Mouse (Mus musculus): ENCODE results near the gene Ccdc40. TPM values are rescaled to one million over a fixed set of nuclear protein-coding genes. Genes with fewer than 3 reads are reported as not detected.

Ccdc40 gene
- not detected for total RNA-seq (2021)

DNA sequence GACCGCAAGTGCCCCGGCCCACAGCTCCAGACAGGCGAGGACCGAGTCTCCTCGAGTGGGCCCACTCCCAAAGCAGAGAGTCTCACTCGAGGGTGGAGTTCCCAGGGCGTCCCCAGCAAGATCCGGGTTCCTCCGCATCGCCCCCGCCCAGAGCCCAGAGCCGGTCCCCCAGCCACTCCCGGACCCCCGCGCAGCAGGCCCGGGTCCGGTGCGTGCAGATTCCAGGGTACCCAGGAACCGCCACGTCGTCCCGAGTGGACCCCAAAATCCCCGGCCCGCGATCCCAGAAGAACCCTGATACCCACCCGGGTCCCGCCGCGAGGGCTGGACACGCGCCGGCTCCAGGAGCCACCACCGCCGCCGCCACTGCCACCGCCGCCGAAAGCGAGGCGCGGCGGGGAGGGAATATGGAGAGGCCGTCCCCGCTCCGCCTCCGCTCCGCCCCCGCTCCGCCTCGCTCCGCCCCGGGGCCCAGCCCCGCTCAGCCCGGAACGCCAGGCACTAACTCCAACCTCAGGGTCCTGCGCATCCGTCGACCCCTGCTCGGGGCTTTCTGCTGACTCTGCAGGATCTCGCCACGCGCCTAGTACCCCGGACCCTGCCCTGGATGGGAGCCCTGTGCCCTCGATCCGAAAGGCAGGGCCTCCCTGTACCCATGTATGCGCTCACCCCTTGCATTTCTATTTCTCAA is at the start of gene Ccdc40, which contains the start of gene Tbc1d16:
Gene Ccdc40, plus strand, starts transcription at position 482 of the 691 bp plus-strand sequence.
Gene Tbc1d16, minus strand, starts transcription at position 409 of the 691 bp plus-strand sequence.
- peak; percentile 52 for DNase-seq (ENCODE audit: low spot score)
- intact Hi-C loops (cut with DNase I) = no loop called here

DNA sequence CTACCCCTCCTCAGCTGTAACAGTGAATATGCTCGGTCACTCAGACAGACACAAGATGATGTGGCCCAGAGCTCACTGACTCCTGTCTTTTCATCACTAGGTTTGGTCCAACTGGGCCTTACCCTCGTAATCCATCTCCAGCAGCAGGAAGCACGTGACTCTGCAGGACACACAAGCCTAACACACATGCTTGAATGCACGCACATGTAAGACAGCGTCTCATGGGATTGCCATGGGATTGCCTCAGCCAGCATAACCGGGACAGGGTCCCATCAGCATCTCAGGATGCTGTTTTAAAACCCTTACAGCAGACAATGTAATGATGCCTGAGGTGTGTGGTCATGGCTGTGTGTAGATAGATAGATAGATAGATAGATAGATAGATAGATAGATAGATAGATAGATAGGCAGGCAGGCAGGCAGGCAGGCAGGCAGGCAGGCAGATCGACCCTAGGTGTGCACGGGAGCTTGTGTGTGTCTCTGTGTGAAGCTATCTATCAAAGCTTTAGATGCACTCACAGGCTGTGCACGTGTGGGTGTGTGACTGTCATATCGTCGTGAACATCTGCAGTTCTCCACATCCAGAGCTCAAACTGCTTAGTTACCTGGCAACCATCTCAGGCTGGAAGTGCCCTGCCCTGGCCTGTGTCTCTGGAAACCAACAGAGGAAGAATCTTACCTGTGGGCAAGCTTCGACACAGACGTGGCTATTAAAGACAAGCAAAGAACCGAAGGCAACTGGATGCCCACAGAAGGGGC is 47.4 kb upstream of the Ccdc40 start:
- no peak for DNase-seq (ENCODE audit: low spot score)
- intact Hi-C loops (cut with DNase I) = no loop called here

DNA sequence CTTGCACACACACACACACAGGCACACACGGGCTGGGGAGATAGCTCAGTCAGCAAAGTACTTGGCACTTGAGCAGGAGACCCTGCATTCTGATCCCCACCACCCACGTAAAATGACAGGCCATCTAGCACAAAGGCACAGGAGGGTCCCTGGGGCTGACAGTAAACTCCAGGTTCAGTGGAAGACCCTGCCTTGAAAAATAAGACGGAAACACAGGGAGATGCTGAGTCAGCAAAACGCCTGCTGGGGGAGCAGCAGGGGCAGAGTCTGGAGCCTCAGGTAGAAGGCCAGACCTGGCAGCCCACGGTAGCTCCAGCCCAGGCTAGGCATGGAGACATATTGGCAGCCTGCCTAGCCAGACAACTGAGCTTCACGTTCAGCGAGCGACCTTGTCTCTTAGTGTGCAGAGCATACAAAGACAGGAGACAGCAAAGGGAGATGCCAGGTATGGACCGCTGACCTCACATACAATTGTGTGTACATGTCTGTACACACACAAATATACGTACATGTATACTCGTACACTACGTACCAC is 46.4 kb upstream of the Ccdc40 start:
- no peak for DNase-seq (ENCODE audit: low spot score)
- intact Hi-C loops (cut with DNase I) = loop anchor here (2.0 kb wide), 1 partner anchor 53 kb away; no protein-coding TSS in a partner anchor

DNA sequence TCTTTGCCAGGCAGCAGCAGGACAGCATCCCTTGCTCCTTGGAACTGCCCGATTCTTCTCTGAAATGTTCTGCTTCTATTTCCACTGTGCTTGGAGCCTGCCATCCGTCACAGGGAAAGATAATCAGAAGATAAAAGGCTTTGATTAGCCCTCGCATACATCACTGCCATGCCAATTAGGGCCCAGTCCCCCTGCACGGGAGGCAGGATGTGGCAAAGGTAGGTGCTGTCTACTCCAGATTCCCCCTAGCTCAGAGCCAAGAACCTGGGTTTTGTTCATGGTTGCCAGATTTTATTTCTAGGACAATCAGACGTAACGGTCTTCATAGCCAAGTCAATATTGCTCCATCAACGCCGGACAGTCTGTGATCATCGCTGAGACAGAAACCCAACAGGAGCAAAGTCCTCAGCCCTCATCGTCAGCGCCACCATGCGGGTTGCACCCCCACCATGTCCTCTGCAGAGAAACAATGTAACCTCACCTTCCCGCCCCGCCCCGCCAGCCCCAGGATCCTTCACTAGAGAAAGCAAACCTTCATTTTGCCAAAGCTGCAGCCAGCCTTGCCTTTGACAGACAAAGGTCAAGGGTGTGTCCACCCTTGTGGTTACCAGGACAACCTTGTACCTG is 44.6 kb upstream of the Ccdc40 start:
- intact Hi-C loops (cut with DNase I) = loop anchor here (2.0 kb wide), 1 partner anchor 55 kb away; no protein-coding TSS in a partner anchor
- no peak for DNase-seq (ENCODE audit: low spot score)

DNA sequence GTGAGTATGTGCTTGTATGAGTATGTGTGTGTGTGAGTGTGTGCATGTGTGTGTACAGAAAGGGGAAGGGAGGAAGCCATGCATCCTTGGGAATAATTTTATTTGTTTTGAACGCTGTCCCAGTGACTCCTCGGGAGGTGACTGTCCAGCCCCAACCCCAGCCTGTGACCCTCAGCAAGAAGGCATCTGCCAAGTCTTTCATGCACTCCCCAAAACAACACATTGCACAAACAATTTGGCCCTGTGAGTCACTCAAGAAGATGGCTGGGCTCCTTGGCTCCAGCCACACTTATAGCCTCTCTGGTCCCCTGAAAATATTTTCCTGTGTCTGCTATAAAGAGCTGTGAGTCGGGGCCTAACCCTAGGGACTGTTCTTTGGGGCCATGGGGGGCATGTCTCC is 42.0 kb upstream of the Ccdc40 start:
- no peak for DNase-seq (ENCODE audit: low spot score)
- intact Hi-C loops (cut with DNase I) = no loop called here

DNA sequence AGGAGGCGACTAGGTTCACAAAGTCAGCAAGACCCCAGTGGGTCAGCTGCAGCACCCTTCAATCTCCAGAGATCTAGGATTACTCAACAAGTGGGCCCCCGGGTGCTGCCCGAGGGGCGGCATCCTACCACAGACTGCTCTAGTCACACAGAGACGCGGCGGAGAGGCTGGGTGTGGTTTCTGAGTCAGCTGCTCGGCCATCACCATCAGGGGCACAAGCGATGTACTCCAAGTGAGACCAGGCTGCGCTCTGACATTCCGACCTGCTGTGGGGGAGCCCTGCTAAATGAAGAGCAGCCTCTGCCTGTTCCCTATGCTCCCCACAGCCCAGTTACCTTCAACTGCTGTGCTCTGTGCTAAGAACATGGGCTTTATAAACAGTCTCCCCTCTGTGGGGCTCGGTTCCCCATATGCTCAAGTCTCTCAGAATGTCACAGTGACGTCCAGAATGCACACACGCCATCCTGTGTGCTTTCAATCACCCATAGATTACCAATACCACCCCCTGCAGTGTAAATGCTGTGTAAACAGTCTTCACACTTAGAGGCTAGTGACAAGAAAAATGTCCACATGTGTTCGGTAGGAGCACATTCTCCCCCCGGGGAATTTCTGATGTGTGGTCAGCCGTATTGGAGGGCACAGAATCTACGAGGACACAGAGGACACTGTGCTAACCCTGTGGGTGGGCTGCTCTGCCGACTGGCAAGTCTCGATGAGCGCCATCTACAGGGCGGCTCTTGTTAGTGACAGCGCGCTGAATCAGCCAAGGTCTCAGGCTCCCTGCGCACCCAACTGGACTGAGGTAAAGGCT is 41.2 kb upstream of the Ccdc40 start:
- intact Hi-C loops (cut with DNase I) = no loop called here
- no peak for DNase-seq (ENCODE audit: low spot score)

DNA sequence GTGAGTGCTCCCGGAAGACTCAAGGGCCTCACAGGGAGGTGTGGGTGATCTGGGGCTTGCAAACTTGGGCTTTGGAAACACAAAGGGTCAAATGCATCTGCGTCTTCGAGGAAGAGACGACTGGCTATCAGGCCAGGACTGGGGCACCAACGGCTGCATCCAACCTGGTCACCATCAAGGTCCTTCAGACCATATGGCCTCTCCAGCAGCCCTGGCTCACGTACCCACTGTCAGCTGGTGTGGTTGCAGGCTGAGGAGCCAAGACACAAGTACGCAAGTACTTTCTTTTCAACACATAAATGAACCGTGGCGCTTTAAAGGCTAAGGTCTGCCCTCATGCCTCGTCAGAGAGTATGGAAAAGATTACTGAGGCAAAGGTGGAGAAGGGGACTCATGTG is 40.6 kb upstream of the Ccdc40 start:
- intact Hi-C loops (cut with DNase I) = no loop called here
- no peak for DNase-seq (ENCODE audit: low spot score)

DNA sequence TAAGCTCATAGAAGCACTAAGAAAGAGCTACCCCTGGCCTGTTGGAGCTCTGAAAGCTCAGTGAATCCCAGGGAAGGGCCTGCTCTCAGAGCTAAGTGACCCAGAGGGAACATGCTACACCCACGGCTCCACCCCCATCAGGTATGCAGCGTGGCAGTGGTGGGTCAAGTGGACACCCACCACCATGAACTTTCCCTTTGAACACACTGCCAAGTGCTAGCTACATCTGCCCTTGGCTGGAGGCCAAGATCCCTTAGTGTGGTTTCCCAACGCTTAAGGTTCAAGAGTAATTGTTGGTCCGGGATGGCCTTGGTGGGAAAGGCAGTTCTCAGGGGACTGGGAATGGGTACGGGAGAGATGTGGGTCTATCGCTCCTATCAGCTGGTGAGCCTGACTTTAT is 40.0 kb upstream of the Ccdc40 start:
- no peak for DNase-seq (ENCODE audit: low spot score)
- intact Hi-C loops (cut with DNase I) = no loop called here

DNA sequence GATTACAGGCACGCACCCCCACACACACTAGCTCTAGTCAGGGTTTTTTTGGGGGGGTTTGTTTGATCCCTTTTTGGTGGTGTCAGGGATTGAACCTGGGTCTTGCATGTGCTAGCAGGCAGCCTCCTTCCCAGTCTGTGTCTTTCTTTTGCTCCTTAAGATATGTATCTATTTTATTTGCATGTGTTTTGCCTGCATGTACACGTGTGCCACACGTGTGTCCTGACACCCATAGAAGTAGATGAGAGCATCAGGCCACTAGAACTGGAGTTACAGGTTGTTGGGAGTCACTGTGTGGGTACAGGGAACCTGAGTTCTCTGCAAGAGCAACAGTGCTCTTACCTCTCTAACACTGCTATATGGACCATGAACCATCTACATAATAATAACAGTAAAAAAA is 39.1 kb upstream of the Ccdc40 start:
- no peak for DNase-seq (ENCODE audit: low spot score)
- intact Hi-C loops (cut with DNase I) = no loop called here

DNA sequence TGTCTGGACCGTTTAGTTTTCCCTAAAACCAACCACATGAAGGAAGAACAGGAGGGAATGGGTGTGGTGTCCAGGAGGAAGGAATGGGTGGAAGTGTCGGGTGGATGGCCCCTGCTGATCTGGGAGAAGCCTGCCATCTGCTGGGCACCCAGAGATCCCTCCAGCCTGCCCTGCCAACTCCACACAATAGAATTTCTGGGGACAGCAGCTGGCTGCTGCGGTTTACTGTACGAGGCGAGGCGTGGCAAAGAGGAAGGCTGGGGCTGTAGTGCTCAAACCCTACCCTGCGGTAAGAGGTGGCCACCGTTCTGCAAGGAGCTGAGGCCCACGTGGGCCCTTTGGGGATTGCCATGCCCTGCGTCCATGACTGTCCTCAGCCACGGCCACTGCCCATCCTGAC is 37.9 kb upstream of the Ccdc40 start:
- peak; percentile 52 for DNase-seq (ENCODE audit: low spot score)
- intact Hi-C loops (cut with DNase I) = loop anchor here (1.0 to 5.0 kb wide), 3 partner anchors 138 to 192 kb away; no protein-coding TSS in a partner anchor

DNA sequence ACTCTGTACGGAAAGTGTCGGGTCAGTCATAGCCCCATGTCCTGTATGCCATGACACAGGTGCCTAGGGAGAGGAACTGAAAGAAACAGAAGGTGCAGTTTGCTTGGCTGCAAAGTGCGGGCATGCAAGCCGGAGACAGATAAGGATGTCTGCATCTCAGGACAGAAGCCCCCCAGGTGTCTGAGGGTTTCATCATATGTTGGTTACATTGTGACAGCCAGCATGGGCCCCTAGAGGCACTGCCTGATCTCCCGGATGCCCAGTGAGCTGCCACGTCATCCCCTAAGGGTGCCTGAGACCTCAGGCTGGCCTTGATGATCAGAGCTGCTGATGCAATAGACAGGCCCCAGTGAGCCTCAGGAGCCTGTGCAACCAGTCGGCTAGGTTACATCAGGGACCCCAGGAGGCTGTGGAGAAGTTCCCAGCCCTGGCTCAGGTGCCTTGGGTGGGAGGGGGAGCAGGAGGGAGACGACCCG is 36.7 kb upstream of the Ccdc40 start:
- intact Hi-C loops (cut with DNase I) = loop anchor here (2.0 to 5.0 kb wide), 2 partner anchors 139 to 193 kb away; no protein-coding TSS in a partner anchor
- DNase-seq (ENCODE audit: low spot score) = no peak

DNA sequence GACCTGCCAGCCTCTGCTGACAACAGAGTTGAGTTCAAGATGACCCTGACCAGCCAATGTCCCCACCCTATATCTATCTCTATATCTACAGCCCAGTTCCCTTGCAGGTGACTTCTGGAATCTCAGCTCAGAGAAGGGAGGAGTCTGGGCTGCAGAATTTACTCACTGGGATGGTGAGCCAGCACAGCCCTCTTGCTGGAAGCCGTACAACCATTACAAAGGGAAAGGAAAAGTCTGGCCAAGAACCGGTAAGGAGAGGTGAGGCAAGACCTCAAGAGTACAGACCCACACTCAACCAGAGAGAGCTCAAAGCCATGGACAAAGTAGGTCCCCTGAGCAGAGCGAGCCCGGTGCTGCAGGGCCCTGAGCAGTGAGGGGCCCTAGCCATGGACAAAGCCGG is 36.2 kb upstream of the Ccdc40 start:
- DNase-seq (ENCODE audit: low spot score) = no peak
- intact Hi-C loops (cut with DNase I) = loop anchor here (5.0 kb wide), 1 partner anchor 140 kb away; no protein-coding TSS in a partner anchor

DNA sequence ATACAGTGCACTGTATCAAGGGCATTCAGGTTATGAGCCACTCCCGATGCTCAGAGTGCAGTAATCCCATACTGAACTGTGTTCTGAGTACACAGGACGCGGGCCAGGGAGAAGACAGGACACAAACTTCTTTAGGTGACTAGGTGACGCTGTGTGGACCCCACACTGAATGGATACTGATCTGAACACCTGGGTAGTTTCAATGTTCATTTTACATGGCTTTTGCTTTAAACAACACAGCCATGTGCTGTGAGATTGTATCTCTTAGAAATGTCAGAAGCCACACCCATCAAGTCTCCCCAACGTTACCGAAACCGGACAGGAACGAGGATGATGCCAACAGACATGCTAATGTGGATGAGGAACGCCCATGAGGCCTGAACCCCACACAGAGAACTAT is 35.8 kb upstream of the Ccdc40 start:
- intact Hi-C loops (cut with DNase I) = loop anchor here (5.0 kb wide), 1 partner anchor 140 kb away; no protein-coding TSS in a partner anchor

DNA sequence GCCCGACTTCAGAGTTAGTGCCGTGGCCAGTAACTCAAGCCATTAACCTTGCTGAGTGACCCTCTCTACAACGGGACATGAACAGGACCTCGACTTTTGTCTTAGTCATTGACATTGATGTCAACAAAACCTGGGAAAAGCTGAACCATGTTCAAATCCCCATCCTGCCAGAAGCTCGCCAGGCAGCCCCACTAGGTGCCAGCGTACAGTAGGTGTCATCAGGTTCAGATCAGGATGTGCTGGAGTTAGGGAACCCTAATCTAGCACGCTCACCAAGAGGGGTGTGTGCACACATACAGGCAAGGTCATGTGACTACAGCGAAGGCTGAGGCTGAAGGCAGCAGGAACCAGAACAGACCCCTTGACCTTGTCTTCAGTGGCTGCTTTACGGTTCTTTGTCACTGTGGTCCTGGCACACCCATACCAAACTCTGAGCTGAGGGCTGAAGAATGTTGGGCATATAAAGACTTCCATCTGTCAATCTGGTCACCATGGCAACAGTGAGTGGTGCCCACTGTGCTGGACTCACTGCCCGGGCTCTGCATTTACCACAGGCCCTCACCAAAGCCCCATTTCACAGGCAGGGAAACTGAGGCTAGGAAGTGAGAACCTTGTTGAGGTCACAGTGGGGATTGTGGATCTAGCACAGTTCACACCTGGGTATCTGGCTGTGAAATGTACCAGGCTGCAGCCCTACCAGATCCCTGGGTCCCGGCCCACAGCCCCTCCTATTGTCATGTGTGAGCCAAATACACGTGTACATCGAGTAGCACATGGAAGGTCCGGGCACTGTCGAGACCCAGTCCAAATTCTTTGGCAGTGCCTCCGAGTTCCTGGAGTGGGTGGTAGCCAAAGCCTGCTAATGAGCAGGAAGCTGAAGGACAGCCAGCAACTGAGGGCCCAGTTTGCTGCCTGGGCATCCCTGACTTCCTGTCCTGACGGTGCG is 30.5 kb upstream of the Ccdc40 start:
- intact Hi-C loops (cut with DNase I) = no loop called here
- no peak for DNase-seq (ENCODE audit: low spot score)

More for the DNA sequence above, 35.8 kb upstream of the Ccdc40 start:
- DNase-seq (ENCODE audit: low spot score) = no peak

DNA sequence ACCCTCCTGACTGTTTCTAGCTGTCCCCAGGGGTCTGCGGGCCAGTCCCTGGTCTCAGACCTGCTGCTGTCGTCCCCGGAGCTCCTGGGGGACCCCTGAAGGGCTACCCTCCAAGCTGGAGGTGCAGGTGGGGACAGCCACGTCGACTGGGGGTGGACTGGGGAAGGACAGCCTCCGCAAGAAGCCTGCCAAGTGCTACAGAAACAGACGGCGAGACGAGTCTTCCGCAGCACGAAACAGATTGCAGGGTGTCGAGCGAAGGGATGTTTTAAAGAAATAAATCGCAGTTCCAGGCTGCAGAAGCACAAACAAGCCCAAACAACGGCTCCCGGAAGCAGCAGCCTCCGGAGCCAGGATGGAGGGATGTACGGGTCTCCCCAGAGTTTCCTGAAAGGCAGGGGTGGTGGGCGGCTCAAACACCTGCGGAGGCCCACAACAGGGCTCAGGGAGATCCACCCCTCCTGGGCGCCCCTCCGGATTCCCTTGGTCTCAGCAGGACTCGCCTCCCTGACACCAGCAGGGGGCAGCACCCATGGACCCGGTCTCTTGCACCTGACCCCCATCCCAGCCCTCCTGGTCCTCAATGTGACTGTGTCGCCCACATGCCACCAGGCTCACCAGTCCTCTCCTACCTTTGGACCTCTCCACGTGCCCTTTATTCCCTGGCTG is 29.7 kb upstream of the Ccdc40 start:
- no peak for DNase-seq (ENCODE audit: low spot score)
- intact Hi-C loops (cut with DNase I) = no loop called here

DNA sequence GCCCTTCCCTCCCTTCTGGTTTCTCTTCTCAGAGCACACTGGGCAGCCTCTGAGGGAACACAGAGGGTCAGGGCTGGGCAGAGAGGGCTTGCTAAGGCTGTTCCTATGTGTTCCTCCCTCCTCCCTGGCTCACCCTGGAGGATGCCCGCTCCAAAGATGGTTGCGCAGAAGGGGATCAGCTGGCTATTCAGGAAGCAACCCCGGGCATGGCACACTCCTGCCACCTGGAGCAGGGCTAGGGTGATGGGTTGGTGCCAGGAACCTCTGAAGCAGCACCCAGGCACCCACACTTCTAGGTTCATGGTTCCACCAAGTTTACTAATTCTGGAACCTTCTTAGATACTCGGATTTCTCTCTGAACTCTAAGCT is 29.2 kb upstream of the Ccdc40 start:
- intact Hi-C loops (cut with DNase I) = no loop called here
- no peak for DNase-seq (ENCODE audit: low spot score)

DNA sequence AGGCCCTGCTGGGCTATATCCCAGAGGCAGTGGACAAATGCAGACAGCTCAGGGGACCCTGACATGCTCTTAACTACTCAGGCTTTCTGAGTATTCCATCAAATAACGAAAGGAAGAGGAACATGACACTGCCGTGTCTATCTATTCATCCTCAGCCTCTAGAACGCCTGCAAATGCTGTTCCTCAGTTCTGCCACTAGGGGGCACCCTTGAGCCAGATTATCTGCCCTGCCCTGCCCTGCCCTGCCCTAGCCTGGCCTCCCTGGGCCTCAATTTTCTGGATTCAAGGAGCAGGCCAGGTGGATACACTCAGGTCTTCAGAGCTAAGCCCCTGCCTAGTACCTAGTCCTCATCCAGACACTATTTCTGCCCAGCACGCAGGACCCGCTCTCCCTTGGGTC is 24.9 kb upstream of the Ccdc40 start:
- no peak for DNase-seq (ENCODE audit: low spot score)
- intact Hi-C loops (cut with DNase I) = no loop called here

DNA sequence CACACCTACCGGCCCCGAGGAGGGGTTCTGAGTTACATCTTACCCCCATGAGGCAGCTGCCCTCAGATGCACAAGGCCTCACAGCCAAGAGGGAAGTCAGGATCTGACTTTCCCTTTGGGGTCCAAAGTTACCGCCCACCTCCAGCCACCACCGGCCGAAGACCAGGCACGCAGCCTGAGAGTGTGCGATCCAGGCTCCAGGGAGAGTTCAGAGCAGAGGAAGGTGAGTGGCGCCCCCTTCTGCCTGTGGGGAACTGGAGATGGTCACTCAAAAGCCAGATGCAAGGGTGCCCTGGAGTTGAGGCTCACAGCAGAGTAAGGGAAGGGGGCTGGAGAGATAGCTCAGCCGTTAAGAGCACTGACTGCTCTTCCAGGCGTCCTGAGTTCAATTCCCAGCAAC is 22.6 kb upstream of the Ccdc40 start:
- DNase-seq (ENCODE audit: low spot score) = no peak
- intact Hi-C loops (cut with DNase I) = loop anchor here (2.0 kb wide), 1 partner anchor 29 kb away; no protein-coding TSS in a partner anchor

All from heart, postnatal 25 days (tissue).